Mouse (Mus musculus): ENCODE measurements around the gene Mrpl48.

Mrpl48 gene

GRCm38 (mm10) chr7:100496371-100496770 is 111.7 kb downstream of the Mrpl48 start:
- DNase-seq (ENCODE audit: low read depth, low spot score): no peak
